Comparison of ENCODE assay signal across 11 mouse cellular contexts in the genomic region with DNA sequence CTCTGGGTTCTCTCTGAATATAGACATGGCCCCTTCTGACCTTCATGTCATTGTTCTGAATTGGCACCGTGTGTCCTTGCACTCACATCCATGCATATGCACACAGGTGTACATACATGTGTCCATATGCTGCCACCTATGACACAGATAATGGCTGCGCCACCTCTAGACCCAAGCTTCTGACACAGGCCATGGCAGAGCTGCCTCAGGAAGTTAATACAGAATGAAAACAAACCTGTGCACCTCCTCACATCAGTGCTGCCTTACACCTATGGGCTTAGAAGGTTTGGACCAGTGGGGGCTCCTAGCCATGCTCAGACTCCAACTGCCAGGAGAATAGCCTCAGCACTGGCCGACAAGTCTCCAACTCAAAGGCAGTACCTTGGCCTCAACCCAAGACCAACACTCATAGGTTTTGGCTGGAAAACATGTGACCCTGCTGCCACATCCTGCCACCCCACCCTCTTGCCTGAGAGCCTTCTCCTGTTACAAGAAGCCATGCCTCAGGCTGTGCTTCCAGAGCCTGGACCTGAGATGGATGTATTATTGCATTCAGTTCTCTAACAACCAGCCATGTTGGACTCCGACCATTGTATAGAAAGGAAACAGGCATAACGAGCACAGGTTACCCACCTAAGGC. TPM values are rescaled to one million over a fixed set of nuclear protein-coding genes. Genes with fewer than 3 reads are reported as not detected.
A peak's percentile ranks its signal among the peaks of the same experiment; 100 is the strongest.
DNase-seq lines count a peak whose midpoint lies in the region; ATAC-seq and TF ChIP-seq lines count a peak whose summit lies in the region.
"Had no signal": no experiment of that assay in that cellular context is flagged by ENCODE, and none has a peak within 500 bp of the region (broad histone marks: within the 10 kb centered on the region; RNA-seq: fewer than 3 reads in every experiment).

No protein-coding gene starts in this region.

- peak overlapping the region; percentile 26 for H3K27ac ChIP-seq in heart, adult 2 months
- H3K27ac ChIP-seq in heart, embryonic 14.5 days (replicated peaks in 1 of 2; ENCODE audit: control insufficient read depth in 1 of 2, insufficient read depth in 1 of 2, low read depth in 2 of 2, low read length in 2 of 2), result 0 out of 4 replicates have a peak overlapping the region, but pooled peaks of 1 of the 2 experiments have one; percentile 11
- H3K27ac ChIP-seq in forebrain, embryonic 12.5 days, result no peak overlapping the region
- H3K27ac ChIP-seq: hindbrain, embryonic 10.5 days had no signal

- TF ChIP-seq POLR2A in heart, adult 2 months (IDR thresholded peaks at IDR 0.05; ENCODE audit: insufficient read depth, low read depth, low read length), result 0 out of 2 replicates have a peak, but pooled peaks have one; percentile 14

- H3K36me3 ChIP-seq in heart, adult 2 months (ENCODE audit: control insufficient read depth, insufficient read depth, low read length), result no peaks in the 10 kb centered on the region
- no peaks in the 10 kb centered on the region for H3K36me3 ChIP-seq in heart, embryonic 14.5 days (ENCODE audit: control insufficient read depth, insufficient read depth, low read length)
- no peaks in the 10 kb centered on the region for H3K36me3 ChIP-seq in forebrain, embryonic 12.5 days (replicated peaks)
- H3K36me3 ChIP-seq: hindbrain, embryonic 10.5 days had no signal

- peaks cover 22% of the 10 kb centered on the region for H3K4me1 ChIP-seq in heart, adult 2 months (ENCODE audit: control insufficient read depth, insufficient read depth, low read length)
- peaks cover 8 to 12% of the 10 kb centered on the region in 2 experiments; a peak in 3 of 4 replicates for H3K4me1 ChIP-seq in heart, embryonic 14.5 days (ENCODE audit: control insufficient read depth in 2 of 2, insufficient read depth in 2 of 2, low read length in 2 of 2)
- H3K4me1 ChIP-seq in forebrain, embryonic 12.5 days, result peaks cover 7% of the 10 kb centered on the region; the same call in 1 of the 2 replicates

- peak; percentile 46; the same call in 1 of the 2 replicates for ATAC-seq in heart, embryonic 14.5 days (ENCODE audit: insufficient number of reproducible peaks, insufficient read depth, low FRiP score, low read depth)
- no peak for ATAC-seq in forebrain, embryonic 12.5 days (ENCODE audit: low FRiP score)
- ATAC-seq: midbrain, embryonic 16.5 days had no signal

- H3K9ac ChIP-seq in heart, adult 2 months (ENCODE audit: low read depth, low read length), result no peak overlapping the region
- no peak overlapping the region for H3K9ac ChIP-seq in heart, embryonic 14.5 days (ENCODE audit: low read length)
- H3K9ac ChIP-seq in forebrain, embryonic 12.5 days, result no peak overlapping the region

- no peaks in the 10 kb centered on the region for H3K9me3 ChIP-seq in heart, embryonic 14.5 days (ENCODE audit: control insufficient read depth, low read length)
- no peaks in the 10 kb centered on the region for H3K9me3 ChIP-seq in forebrain, embryonic 12.5 days
- H3K9me3 ChIP-seq: hindbrain, embryonic 10.5 days had no signal

- no peaks in the 10 kb centered on the region for H3K27me3 ChIP-seq in heart, adult 2 months (ENCODE audit: control insufficient read depth, insufficient read depth, low read length)
- H3K27me3 ChIP-seq in heart, embryonic 14.5 days (ENCODE audit: control insufficient read depth, insufficient read depth, low read length), result no peaks in the 10 kb centered on the region
- H3K27me3 ChIP-seq in forebrain, embryonic 12.5 days, result no peaks in the 10 kb centered on the region

- no peak for TF ChIP-seq CTCF in heart, adult 2 months (IDR thresholded peaks at IDR 0.05)

- H3K4me3 ChIP-seq in heart, adult 2 months, result no peak overlapping the region
- no peak overlapping the region for H3K4me3 ChIP-seq in heart, embryonic 14.5 days (ENCODE audit: control insufficient read depth in 1 of 2, insufficient read depth in 1 of 2, low read depth in 1 of 2, low read length in 2 of 2)
- no peak overlapping the region for H3K4me3 ChIP-seq in forebrain, embryonic 12.5 days (replicated peaks)
- H3K4me3 ChIP-seq: hindbrain, embryonic 10.5 days had no signal

- DNase-seq in heart, adult 2 months, result peak in 1 of 2 experiments; percentile 67
- DNase-seq in heart, postnatal 10 days, result no peak
- DNase-seq in CD4-positive helper T cell, adult 2 months (ENCODE audit: low read depth, low spot score), result peak; percentile 63
- peak; percentile 85 for DNase-seq in lung, postnatal 36 days
- DNase-seq in adrenal gland, adult (ENCODE audit: inconsistent age in 2 of 2, low spot score in 1 of 2), result no peak
- no peak for DNase-seq in left cerebral cortex, postnatal 4 days
- DNase-seq: right cerebral cortex, adult 18-20 months had no signal

- H3K79me2 ChIP-seq in heart, adult 2 months (replicated peaks; ENCODE audit: control insufficient read depth, insufficient read depth, low read length), result no peaks in the 10 kb centered on the region

- no peak overlapping the region for H3K4me2 ChIP-seq in heart, embryonic 14.5 days (ENCODE audit: low read length)
- H3K4me2 ChIP-seq in forebrain, embryonic 12.5 days, result no peak overlapping the region

- 74% methylated on average over 5 of the region's 5 CpGs for WGBS in heart, adult 2 months
- 80% methylated on average over 5 of the region's 5 CpGs for WGBS in heart, embryonic 14.5 days
- 90% methylated on average over 5 of the region's 5 CpGs for WGBS in forebrain, embryonic 12.5 days

- intact Hi-C loops in heart, adult 2 months (cut with DNase I), result no loop called here
- intact Hi-C loops in heart, postnatal 10 days (cut with DNase I), result no loop called here
- intact Hi-C loops in left cerebral cortex, postnatal 4 days (cut with DNase I), result no loop called here

- TF ChIP-seq EP300 in heart, adult 2 months (IDR thresholded peaks at IDR 0.05; ENCODE audit: insufficient read depth, low read depth, low read length), result no peak

RNA-seq across cellular contexts. Expression of gene Tnfrsf1b, which starts 17.0 kb away (rescaled TPM):
- total RNA-seq in heart, adult 2 months (2021), result 1 to 10 TPM; 4.8 to 5.4 TPM
- 7.6 and 10.9 TPM in 2 replicates for polyA plus RNA-seq in heart, adult 2 months (2012; rRNA removed)
- 1 to 10 TPM; 5.3 to 7.2 TPM for total RNA-seq in heart, postnatal 10 days (2021)
- polyA plus RNA-seq in heart, embryonic 14.5 days (2014; fragmentation: Nextera tagmentation; extraction: Ambion mirVana), result 3.4 and 3.7 TPM in 2 replicates
- polyA plus RNA-seq in forebrain, embryonic 12.5 days (2016; fragmentation: Nextera tagmentation; extraction: Ambion mirVana), result 1.3 and 1.6 TPM in 2 replicates
- 1 to 10 TPM; 2.4 to 2.9 TPM for total RNA-seq in left cerebral cortex, postnatal 4 days (2021)

RNA-seq across cellular contexts. Expression of gene Vps13d, which starts 34.8 kb away (rescaled TPM):
- 10 to 100 TPM; 65.8 to 77.1 TPM for total RNA-seq in heart, adult 2 months (2021)
- 24.8 and 41.5 TPM in 2 replicates for polyA plus RNA-seq in heart, adult 2 months (2012; rRNA removed)
- 10 to 100 TPM; 75.8 to 82.6 TPM for total RNA-seq in heart, postnatal 10 days (2021)
- polyA plus RNA-seq in heart, embryonic 14.5 days (2014; fragmentation: Nextera tagmentation; extraction: Ambion mirVana), result 10.9 and 11.9 TPM in 2 replicates
- polyA plus RNA-seq in forebrain, embryonic 12.5 days (2016; fragmentation: Nextera tagmentation; extraction: Ambion mirVana), result 5.7 and 7.0 TPM in 2 replicates
- total RNA-seq in left cerebral cortex, postnatal 4 days (2021), result 10 to 100 TPM; 50.3 to 51.0 TPM

Comparison
In these comparisons a context has a peak if more than half of its experiments do, and no peak if none do; other contexts are left out.
1. DNase-seq: peak in CD4-positive helper T cell, adult 2 months (single experiment) and lung, postnatal 36 days (single experiment); none in heart, postnatal 10 days (0 of 2), adrenal gland, adult (0 of 2) and left cerebral cortex, postnatal 4 days (single experiment).